Mouse (Mus musculus): ENCODE data around the gene Igfbp4.

The Igfbp4 gene

GRCm38 (mm10) chr11:99080902-99081543 is 40.0 kb downstream of the Igfbp4 start:
- in situ Hi-C loops (cut with MboI) = no loop called here

- in situ Hi-C loops (cut with MboI) = no loop called here
These were observed 40.5 kb downstream of the Igfbp4 start for GRCm38 (mm10) chr11:99081566-99081965.

- in situ Hi-C loops (cut with MboI) = no loop called here
These were observed 41.1 kb downstream of the Igfbp4 start for GRCm38 (mm10) chr11:99082098-99082497.

DNA sequence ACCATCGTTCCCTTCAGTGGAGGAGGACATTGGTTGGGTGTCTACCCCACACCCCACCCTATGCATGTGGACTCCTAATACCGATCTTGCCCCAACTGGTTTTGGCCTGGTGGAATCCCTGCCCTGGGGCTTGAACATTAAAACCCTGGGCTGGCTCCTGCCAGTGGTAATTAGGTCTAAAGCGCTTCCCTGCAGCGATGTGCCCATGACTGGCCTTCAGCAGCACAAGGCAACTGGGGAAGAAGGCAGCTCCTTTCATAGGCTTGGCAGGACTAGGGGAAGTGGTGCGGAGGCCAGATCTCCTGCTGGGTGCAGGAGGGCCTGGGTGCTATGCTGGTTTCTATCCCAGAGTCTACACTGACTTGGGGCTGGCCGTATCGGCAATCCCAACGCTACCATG is 42.5 kb downstream of the Igfbp4 start:
- in situ Hi-C loops (cut with MboI) = no loop called here

GRCm38 (mm10) chr11:99084366-99084765 is 43.3 kb downstream of the Igfbp4 start:
- in situ Hi-C loops (cut with MboI) = no loop called here

GRCm38 (mm10) chr11:99088486-99088885 is 47.4 kb downstream of the Igfbp4 start:
- in situ Hi-C loops (cut with MboI) = no loop called here

DNA sequence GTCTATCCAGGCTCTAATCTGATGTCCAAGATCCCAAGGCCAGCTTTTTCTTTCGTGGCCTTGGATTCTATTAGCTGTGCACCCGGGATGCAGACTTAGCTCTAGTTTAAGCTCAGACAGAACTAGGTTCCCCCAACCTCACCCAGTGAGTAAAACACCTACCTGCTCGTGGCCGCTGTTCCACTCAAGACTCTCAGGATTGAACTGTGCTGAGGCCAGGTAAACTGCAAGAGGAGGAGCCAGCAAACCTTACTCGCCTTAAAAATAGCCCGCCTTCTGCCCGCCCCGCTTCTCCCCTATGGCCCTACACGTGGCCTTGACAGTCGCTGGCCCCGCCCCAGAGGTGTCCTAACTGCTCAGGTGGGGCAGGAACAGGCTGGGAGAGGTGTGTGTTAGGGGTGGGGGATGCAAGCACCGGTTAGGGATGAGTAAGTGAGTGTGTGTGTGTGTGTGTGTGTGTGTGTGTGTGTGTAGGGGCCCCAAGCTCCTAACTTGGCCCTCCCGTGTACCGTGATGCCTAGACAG is 48.1 kb downstream of the Igfbp4 start, which contains the start of gene Tns4:
Gene Tns4 (minus strand): TSS at position 230 of the 525 bp plus-strand sequence.
- in situ Hi-C loops (cut with MboI) = no loop called here

- in situ Hi-C loops (cut with MboI) = no loop called here
These were observed 49.3 kb downstream of the Igfbp4 start for GRCm38 (mm10) chr11:99090391-99090790.

- in situ Hi-C loops (cut with MboI) = no loop called here
These were observed 50.6 kb downstream of the Igfbp4 start for GRCm38 (mm10) chr11:99091666-99092065.

DNA sequence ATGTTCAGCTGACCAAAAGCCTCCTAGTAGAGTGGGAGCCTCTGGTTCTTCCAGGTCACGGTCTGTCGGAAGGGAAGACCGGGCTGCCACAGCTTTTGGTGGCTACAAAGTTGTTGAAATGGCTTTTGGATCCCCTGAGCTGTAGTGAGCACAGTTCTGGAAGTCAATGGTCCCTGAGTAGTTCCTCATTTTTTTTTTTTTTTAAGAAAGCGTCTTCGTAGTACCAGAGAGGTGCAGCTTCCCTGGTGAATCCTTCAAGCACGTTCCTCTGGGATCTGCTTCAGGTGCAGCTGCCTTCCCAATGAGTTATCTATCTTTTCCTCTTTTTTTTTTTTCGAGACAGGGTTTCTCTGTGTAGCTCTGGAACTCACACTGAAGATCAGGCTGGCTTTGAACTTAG is 52.7 kb downstream of the Igfbp4 start:
- in situ Hi-C loops (cut with MboI) = no loop called here

GRCm38 (mm10) chr11:99094911-99095676 is 54.0 kb downstream of the Igfbp4 start:
- in situ Hi-C loops (cut with MboI) = no loop called here

GRCm38 (mm10) chr11:99095759-99096158 is 54.7 kb downstream of the Igfbp4 start:
- in situ Hi-C loops (cut with MboI) = no loop called here

- in situ Hi-C loops (cut with MboI) = no loop called here
These were observed 55.4 kb downstream of the Igfbp4 start for GRCm38 (mm10) chr11:99096417-99096816.

GRCm38 (mm10) chr11:99096996-99097774 is 56.1 kb downstream of the Igfbp4 start:
- in situ Hi-C loops (cut with MboI) = no loop called here

- in situ Hi-C loops (cut with MboI) = no loop called here
These were observed 57.9 kb downstream of the Igfbp4 start for GRCm38 (mm10) chr11:99098924-99099323.

DNA sequence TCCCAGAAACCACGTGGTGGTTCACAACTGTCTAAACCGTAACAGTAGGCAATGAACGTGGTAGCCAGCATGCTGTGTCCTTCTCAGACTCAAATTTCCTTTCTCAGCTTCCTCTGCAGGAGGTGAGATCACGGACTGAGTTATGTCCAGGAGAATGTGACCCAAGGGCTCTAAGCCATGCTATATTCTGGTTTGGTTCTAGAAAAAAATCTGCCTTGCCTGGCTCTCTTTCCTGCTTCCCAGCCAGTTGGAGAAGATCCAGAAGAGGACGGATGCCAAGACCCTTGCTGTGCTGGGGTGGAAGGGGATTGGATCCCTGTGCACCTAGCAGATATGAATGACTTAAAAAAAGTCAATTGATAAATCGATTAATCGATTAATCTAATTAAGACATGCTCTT is 58.5 kb downstream of the Igfbp4 start:
- in situ Hi-C loops (cut with MboI) = no loop called here

DNA sequence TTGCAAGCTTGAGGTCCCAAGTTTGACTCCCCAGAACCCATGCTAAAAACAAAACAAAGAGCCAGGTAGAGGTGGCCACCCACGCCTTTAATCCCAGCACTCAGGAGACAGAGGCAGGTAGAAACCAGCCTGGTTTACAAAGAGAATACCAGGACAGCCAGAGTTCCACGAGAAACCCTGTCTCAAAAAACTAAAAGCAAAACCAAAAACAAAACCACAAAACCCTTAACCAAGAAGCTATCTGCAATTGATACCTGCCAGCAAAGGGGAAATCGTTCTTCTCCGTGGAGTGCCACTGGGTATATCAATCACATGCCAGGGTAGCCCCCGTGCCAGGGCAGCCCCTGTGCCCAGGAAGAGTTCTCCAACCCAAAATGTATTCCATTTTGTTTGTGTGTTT is 59.2 kb downstream of the Igfbp4 start:
- in situ Hi-C loops (cut with MboI) = no loop called here

DNA sequence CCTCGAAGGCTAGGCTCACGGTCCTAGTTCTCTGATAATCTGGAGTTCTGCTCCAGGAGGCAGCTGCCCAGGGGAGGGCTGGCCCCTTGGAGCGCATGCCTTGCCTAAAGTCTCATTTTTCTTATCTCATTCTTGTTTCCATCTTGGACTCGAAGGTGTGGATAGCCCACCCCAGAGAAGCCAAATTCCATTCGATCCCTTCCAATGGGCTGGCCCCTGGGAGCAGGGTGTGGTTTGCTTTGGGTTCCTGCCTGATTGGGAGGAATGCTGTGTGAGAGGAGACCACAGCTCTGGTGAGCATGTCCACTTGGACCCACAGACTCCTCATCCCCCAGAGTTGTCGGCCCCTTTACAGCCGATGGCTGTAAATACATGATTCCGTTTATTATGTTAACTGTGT is 60.6 kb downstream of the Igfbp4 start:
- in situ Hi-C loops (cut with MboI) = no loop called here

DNA sequence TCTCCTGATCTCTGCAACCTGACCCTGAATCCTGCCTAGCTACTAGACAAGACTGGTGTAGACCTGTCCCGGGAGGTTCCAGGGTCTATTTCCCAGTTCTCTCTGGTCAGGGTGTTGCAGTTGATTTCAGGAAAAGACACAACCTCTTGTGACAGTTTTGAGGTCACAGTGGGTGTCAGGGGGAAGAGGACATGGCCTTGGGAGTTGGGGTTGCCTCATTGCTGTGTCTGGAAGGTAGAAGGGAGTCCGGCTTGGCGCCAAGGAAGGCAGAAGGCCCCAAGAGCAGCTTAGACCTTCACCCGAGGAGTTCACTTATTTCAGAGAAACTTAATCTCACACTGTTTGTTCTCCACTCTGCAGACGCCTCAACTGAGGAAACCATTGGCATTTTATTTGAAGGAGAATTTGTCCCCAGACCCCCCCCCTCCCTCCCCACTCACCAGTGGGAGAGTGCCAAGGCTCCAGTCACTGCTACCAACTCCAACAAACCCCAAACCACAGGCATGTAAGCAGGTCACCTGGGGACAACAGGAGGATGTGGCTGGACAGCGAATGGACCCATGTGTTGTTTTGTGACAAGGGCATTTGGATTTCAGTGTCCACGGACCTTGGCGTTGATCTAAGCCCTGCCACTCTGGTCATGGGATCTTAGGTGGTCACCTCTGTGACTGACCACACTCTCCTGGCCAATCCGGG is 61.7 kb downstream of the Igfbp4 start:
- in situ Hi-C loops (cut with MboI) = no loop called here

Measured in mature B cell (primary cell).